Mouse (Mus musculus) liver, embryonic 11.5 days (tissue): Measurements from ENCODE around the gene Sdr9c7. TPM values are rescaled to one million over a fixed set of nuclear protein-coding genes. Genes with fewer than 3 reads are reported as not detected.

Source experiments
- ATAC-seq: fragments of 200-750 bp; cut with Nextera tagmentation; replicated peaks from 2 replicates; pipeline ENCODE4 v1.8.0; 2017; ENCODE audit warnings: moderate number of reproducible peaks, mild to moderate bottlenecking, moderate TSS enrichment, moderate library complexity; ENCODE audit not compliant: low FRiP score
- DNase-seq: peaks from one replicate; pipeline ENCODE4 v3.0.0-alpha.2; 2017; ENCODE audit warnings: low spot score
- H3K27ac ChIP-seq: fragments of 300-500 bp; sonication (generic); 2 replicates; pipeline ENCODE4 v1.5.1; 2014; ENCODE audit warnings: mild to moderate bottlenecking, low read depth, low read length, control low read depth
- H3K27me3 ChIP-seq: fragments of 300-500 bp; sonication (generic); replicated peaks from 2 replicates; pipeline ENCODE4 v1.6.1; 2014; ENCODE audit warnings: low read length, mixed read lengths; ENCODE audit not compliant: control insufficient read depth, insufficient read depth
- H3K36me3 ChIP-seq: fragments of 300-500 bp; sonication (generic); 2 replicates; pipeline ENCODE4 v1.6.1; 2014; ENCODE audit warnings: mild to moderate bottlenecking, low read length, moderate library complexity, mixed read lengths; ENCODE audit not compliant: control insufficient read depth, insufficient read depth
- H3K4me1 ChIP-seq: fragments of 300-500 bp; sonication (generic); replicated peaks from 2 replicates; pipeline ENCODE4 v1.6.1; 2014; ENCODE audit warnings: low read length, mixed read lengths; ENCODE audit not compliant: control insufficient read depth, insufficient read depth
- H3K4me2 ChIP-seq: fragments of 300-500 bp; sonication (generic); 2 replicates; pipeline ENCODE4 v1.6.1; 2014; ENCODE audit warnings: mild to moderate bottlenecking, control low read depth, moderate library complexity
- H3K4me3 ChIP-seq: fragments of 300-500 bp; sonication (generic); 2 replicates; pipeline ENCODE4 v1.5.1; 2014; ENCODE audit warnings: low read depth, low read length, control low read depth
- H3K9ac ChIP-seq: fragments of 300-500 bp; sonication (generic); 2 replicates; pipeline ENCODE4 v1.6.1; 2014; ENCODE audit warnings: low read depth, low read length, control low read depth
- H3K9me3 ChIP-seq: fragments of 300-500 bp; sonication (generic); 2 replicates; pipeline ENCODE4 v1.6.1; 2016; ENCODE audit warnings: low read length, inconsistent platforms, mixed read lengths; ENCODE audit not compliant: control insufficient read depth
- WGBS: fragments of 180-500 bp; shearing (Covaris S2); extraction: QIAGEN DNeasy Blood & Tissue Kit; methylation state at CpG from one replicate; pipeline ENCODE4 v1.1.7; 2014; 5-methylcytosine and 5-hydroxymethylcytosine counted together
- polyA plus RNA-seq: library from polyadenylated mRNA; unstranded; fragments of >200 nt; fragmentation: Nextera tagmentation; extraction: Ambion mirVana; gene quantifications from 2 replicates; pipeline ENCODE4 v1.2.1, GENCODE M21; 2014

Gene Sdr9c7
- polyA plus RNA-seq, 1 experiment from 2014 or later = not detected

- DNase-seq (peak; percentile 58), ATAC-seq (peak; percentile 66)
- H3K36me3 ChIP-seq = no peaks in the 10 kb centered on the region
- no peak overlapping the region for H3K27ac ChIP-seq
- no peaks in the 10 kb centered on the region for H3K27me3 ChIP-seq
- H3K4me2 ChIP-seq = no peak overlapping the region
- no peaks in the 10 kb centered on the region for H3K4me1 ChIP-seq
- H3K4me3 ChIP-seq = no peak overlapping the region
- no peak overlapping the region for H3K9ac ChIP-seq
- 47% methylated on average over 5 of the region's 5 CpGs for WGBS
- H3K9me3 ChIP-seq = no peaks in the 10 kb centered on the region
Measured at GRCm38 (mm10) chr10:127945432-127946064, 47.2 kb downstream of the Sdr9c7 start.

- Histone ChIP-seq H3K9me3 (no peaks in the 10 kb centered on the region), H3K27me3 (no peaks in the 10 kb centered on the region), H3K4me3 (no peak overlapping the region), H3K9ac (no peak overlapping the region), H3K4me2 (no peak overlapping the region), H3K4me1 (no peaks in the 10 kb centered on the region), H3K36me3 (no peaks in the 10 kb centered on the region), H3K27ac (no peak overlapping the region)
- ATAC-seq = no peak
- DNase-seq = no peak
- 75% methylated on average over 4 of the region's 4 CpGs for WGBS
Measured at GRCm38 (mm10) chr10:127949596-127950130, 51.3 kb downstream of the Sdr9c7 start.

GRCm38 (mm10) chr10:127951390-127951789 is 53.1 kb downstream of the Sdr9c7 start:
- Histone ChIP-seq H3K4me2 (no peak overlapping the region), H3K4me1 (no peaks in the 10 kb centered on the region), H3K9ac (no peak overlapping the region), H3K4me3 (no peak overlapping the region), H3K9me3 (no peaks in the 10 kb centered on the region), H3K27ac (no peak overlapping the region), H3K27me3 (no peaks in the 10 kb centered on the region), H3K36me3 (no peaks in the 10 kb centered on the region)
- 83% methylated on average over 9 of the region's 9 CpGs for WGBS
- ATAC-seq (no peak), DNase-seq (no peak)

- H3K9me3 ChIP-seq = no peaks in the 10 kb centered on the region
- DNase-seq (no peak), ATAC-seq (no peak)
- no peaks in the 10 kb centered on the region for H3K36me3 ChIP-seq
- no peak overlapping the region for H3K27ac ChIP-seq
- H3K4me3 ChIP-seq = no peak overlapping the region
- H3K27me3 ChIP-seq = no peaks in the 10 kb centered on the region
- WGBS = 70% methylated on average over 4 of the region's 4 CpGs
- H3K4me1 ChIP-seq = no peaks in the 10 kb centered on the region
- H3K9ac ChIP-seq = no peak overlapping the region
- no peak overlapping the region for H3K4me2 ChIP-seq
Measured at GRCm38 (mm10) chr10:127951821-127952220, 53.5 kb downstream of the Sdr9c7 start.

GRCm38 (mm10) chr10:127955034-127955433 is 56.7 kb downstream of the Sdr9c7 start:
- no peaks in the 10 kb centered on the region for H3K36me3 ChIP-seq
- 66% methylated on average over 4 of the region's 4 CpGs for WGBS

GRCm38 (mm10) chr10:127956168-127956816 is 58.0 kb downstream of the Sdr9c7 start:
- DNase-seq (peak; percentile 54), ATAC-seq (no peak)
- no peaks in the 10 kb centered on the region for H3K4me1 ChIP-seq
- no peak overlapping the region for H3K9ac ChIP-seq
- H3K4me2 ChIP-seq = no peak overlapping the region
- WGBS = 50% methylated on average over 16 of the region's 16 CpGs
- no peaks in the 10 kb centered on the region for H3K27me3 ChIP-seq
- no peaks in the 10 kb centered on the region for H3K36me3 ChIP-seq
- H3K27ac ChIP-seq = no peak overlapping the region
- no peak overlapping the region for H3K4me3 ChIP-seq
- H3K9me3 ChIP-seq = no peaks in the 10 kb centered on the region

More at GRCm38 (mm10) chr10:127955034-127955433, 56.7 kb downstream of the Sdr9c7 start:
- H3K9ac ChIP-seq = no peak overlapping the region
- ATAC-seq (no peak), DNase-seq (no peak)
- no peaks in the 10 kb centered on the region for H3K4me1 ChIP-seq
- H3K9me3 ChIP-seq = no peaks in the 10 kb centered on the region
- H3K4me2 ChIP-seq = no peak overlapping the region
- H3K27me3 ChIP-seq = no peaks in the 10 kb centered on the region
- no peak overlapping the region for H3K4me3 ChIP-seq
- no peak overlapping the region for H3K27ac ChIP-seq

- Histone ChIP-seq H3K27ac (no peak overlapping the region), H3K9ac (no peak overlapping the region), H3K9me3 (no peaks in the 10 kb centered on the region), H3K4me3 (no peak overlapping the region), H3K36me3 (no peaks in the 10 kb centered on the region), H3K27me3 (no peaks in the 10 kb centered on the region), H3K4me1 (no peaks in the 10 kb centered on the region), H3K4me2 (no peak overlapping the region)
- WGBS = 88% methylated on average over 7 of the region's 7 CpGs
- ATAC-seq = no peak
- no peak for DNase-seq
Measured at GRCm38 (mm10) chr10:127959161-127959679, 60.9 kb downstream of the Sdr9c7 start.
